Mouse (Mus musculus) kidney, embryonic 16.5 days (tissue): ENCODE data around the gene Grb10. TPM values are rescaled to one million over a fixed set of nuclear protein-coding genes. Genes with fewer than 3 reads are reported as not detected.

Source experiments
- ATAC-seq: fragments of 200-750 bp; cut with Nextera tagmentation; 2 replicates; pipeline ENCODE4 v1.8.0; 2017; ENCODE audit warnings: moderate TSS enrichment; ENCODE audit not compliant: low FRiP score, low TSS enrichment
- H3K27ac ChIP-seq: fragments of 300-500 bp; sonication (generic); 2 replicates; pipeline ENCODE4 v1.5.1; 2014; ENCODE audit warnings: low read length
- H3K27me3 ChIP-seq: fragments of 300-500 bp; sonication (generic); 2 replicates; pipeline ENCODE4 v1.6.1; 2014; ENCODE audit warnings: low read length, control low read depth, mixed read lengths; ENCODE audit not compliant: insufficient read depth
- H3K36me3 ChIP-seq: fragments of 300-500 bp; sonication (generic); 2 replicates; pipeline ENCODE4 v1.6.1; 2014; ENCODE audit warnings: low read length, control low read depth, mixed read lengths; ENCODE audit not compliant: insufficient read depth
- H3K4me1 ChIP-seq: fragments of 300-500 bp; sonication (generic); 2 replicates; pipeline ENCODE4 v1.6.1; 2014; ENCODE audit warnings: low read length, control low read depth, mixed read lengths; ENCODE audit not compliant: insufficient read depth
- H3K4me2 ChIP-seq: fragments of 300-500 bp; sonication (generic); replicated peaks from 2 replicates; pipeline ENCODE4 v1.6.1; 2014; ENCODE audit warnings: low read depth, low read length
- H3K4me3 ChIP-seq: fragments of 300-500 bp; sonication (generic); 2 replicates; pipeline ENCODE4 v1.5.1; 2014; ENCODE audit warnings: mild to moderate bottlenecking, low read length
- H3K9ac ChIP-seq: fragments of 300-500 bp; sonication (generic); replicated peaks from 2 replicates; pipeline ENCODE4 v1.6.1; 2014; ENCODE audit warnings: low read length
- H3K9me3 ChIP-seq: fragments of 300-500 bp; sonication (generic); 2 replicates; pipeline ENCODE4 v1.6.1; 2016; ENCODE audit warnings: low read length, control low read depth
- WGBS: fragments of 180-500 bp; shearing (Covaris S2); extraction: QIAGEN DNeasy Blood & Tissue Kit; methylation state at CpG from one replicate; pipeline ENCODE4 v1.1.7; 2014; 5-methylcytosine and 5-hydroxymethylcytosine counted together
- polyA plus RNA-seq: library from polyadenylated mRNA; unstranded; fragments of >200 nt; fragmentation: Nextera tagmentation; extraction: Ambion mirVana; gene quantifications from 2 replicates; pipeline ENCODE4 v1.2.1, GENCODE M21; 2015

The Grb10 gene
- polyA plus RNA-seq, 1 experiment from 2014 or later: 374 TPM

GRCm38 (mm10) chr11:11931688-11932087 is 106.8 kb downstream of the Grb10 start:
- ATAC-seq: no peak
- peaks cover 51% of the 10 kb centered on the region for H3K36me3 ChIP-seq
- H3K27me3 ChIP-seq: no peaks in the 10 kb centered on the region
- H3K27ac ChIP-seq: no peak overlapping the region
- H3K9me3 ChIP-seq: no peaks in the 10 kb centered on the region
- no peak overlapping the region for H3K4me3 ChIP-seq
- H3K4me1 ChIP-seq: no peaks in the 10 kb centered on the region
- WGBS: 67% methylated on average over 5 of the region's 5 CpGs
- no peak overlapping the region for H3K9ac ChIP-seq
- H3K4me2 ChIP-seq: no peak overlapping the region

- ATAC-seq: no peak
- H3K9ac ChIP-seq: no peak overlapping the region
- peaks cover 40% of the 10 kb centered on the region for H3K36me3 ChIP-seq
- no peaks in the 10 kb centered on the region for H3K27me3 ChIP-seq
- H3K4me3 ChIP-seq: no peak overlapping the region
- no peaks in the 10 kb centered on the region for H3K4me1 ChIP-seq
- WGBS: 81% methylated on average over 11 of the region's 11 CpGs
- no peaks in the 10 kb centered on the region for H3K9me3 ChIP-seq
- no peak overlapping the region for H3K27ac ChIP-seq
- H3K4me2 ChIP-seq: no peak overlapping the region
Observed at GRCm38 (mm10) chr11:11930527-11930926, 108.0 kb downstream of the Grb10 start.

- Histone ChIP-seq H3K36me3 (peaks cover 34% of the 10 kb centered on the region), H3K27me3 (no peaks in the 10 kb centered on the region), H3K27ac (no peak overlapping the region), H3K4me3 (no peak overlapping the region), H3K4me2 (no peak overlapping the region), H3K4me1 (no peaks in the 10 kb centered on the region), H3K9me3 (no peaks in the 10 kb centered on the region), H3K9ac (no peak overlapping the region)
- WGBS: 87% methylated on average over 3 of the region's 3 CpGs
- no peak for ATAC-seq
Observed at GRCm38 (mm10) chr11:11929059-11929458, 109.4 kb downstream of the Grb10 start.

- no peak overlapping the region for H3K27ac ChIP-seq
- H3K4me3 ChIP-seq: no peak overlapping the region
- 87% methylated on average over 2 of the region's 2 CpGs for WGBS
- H3K4me1 ChIP-seq: no peaks in the 10 kb centered on the region
- no peaks in the 10 kb centered on the region for H3K9me3 ChIP-seq
- H3K36me3 ChIP-seq: peaks cover 30% of the 10 kb centered on the region
- no peak for ATAC-seq
- no peaks in the 10 kb centered on the region for H3K27me3 ChIP-seq
- H3K9ac ChIP-seq: no peak overlapping the region
- H3K4me2 ChIP-seq: no peak overlapping the region
Observed at GRCm38 (mm10) chr11:11928586-11928985, 109.9 kb downstream of the Grb10 start.

GRCm38 (mm10) chr11:11923900-11924299 is 114.6 kb downstream of the Grb10 start:
- Histone ChIP-seq H3K4me2 (no peak overlapping the region), H3K9me3 (no peaks in the 10 kb centered on the region), H3K9ac (no peak overlapping the region), H3K4me1 (no peaks in the 10 kb centered on the region), H3K27me3 (no peaks in the 10 kb centered on the region), H3K36me3 (no peaks in the 10 kb centered on the region), H3K27ac (no peak overlapping the region), H3K4me3 (no peak overlapping the region)
- ATAC-seq: no peak
- 31% methylated on average over 3 of the region's 3 CpGs for WGBS

GRCm38 (mm10) chr11:11923345-11923744 is 115.1 kb downstream of the Grb10 start:
- no peaks in the 10 kb centered on the region for H3K27me3 ChIP-seq
- H3K9me3 ChIP-seq: no peaks in the 10 kb centered on the region
- WGBS: 74% methylated on average over 3 of the region's 3 CpGs
- no peak overlapping the region for H3K9ac ChIP-seq
- no peak overlapping the region for H3K27ac ChIP-seq
- no peak overlapping the region for H3K4me2 ChIP-seq
- no peaks in the 10 kb centered on the region for H3K36me3 ChIP-seq
- ATAC-seq: no peak
- H3K4me3 ChIP-seq: no peak overlapping the region
- H3K4me1 ChIP-seq: no peaks in the 10 kb centered on the region

- ATAC-seq: no peak
- Histone ChIP-seq H3K4me2 (no peak overlapping the region), H3K9me3 (no peaks in the 10 kb centered on the region), H3K9ac (no peak overlapping the region), H3K4me1 (no peaks in the 10 kb centered on the region), H3K27ac (no peak overlapping the region), H3K4me3 (no peak overlapping the region), H3K27me3 (no peaks in the 10 kb centered on the region), H3K36me3 (no peaks in the 10 kb centered on the region)
- WGBS: 96% methylated on average over 2 of the region's 2 CpGs
Observed at GRCm38 (mm10) chr11:11922106-11922505, 116.4 kb downstream of the Grb10 start.

- Histone ChIP-seq H3K4me1 (no peaks in the 10 kb centered on the region), H3K27me3 (no peaks in the 10 kb centered on the region), H3K27ac (no peak overlapping the region), H3K4me3 (no peak overlapping the region), H3K36me3 (no peaks in the 10 kb centered on the region), H3K9ac (no peak overlapping the region), H3K9me3 (no peaks in the 10 kb centered on the region), H3K4me2 (no peak overlapping the region)
- WGBS: 43% methylated on average over 7 of the region's 7 CpGs
- no peak; the same call in 1 of the 2 replicates for ATAC-seq
Observed at GRCm38 (mm10) chr11:11907703-11908413, 130.6 kb downstream of the Grb10 start.

GRCm38 (mm10) chr11:11905518-11905917 is 133.0 kb downstream of the Grb10 start:
- Histone ChIP-seq H3K4me2 (no peak overlapping the region), H3K4me3 (no peak overlapping the region), H3K36me3 (no peaks in the 10 kb centered on the region), H3K4me1 (no peaks in the 10 kb centered on the region), H3K9me3 (no peaks in the 10 kb centered on the region), H3K27ac (no peak overlapping the region), H3K9ac (no peak overlapping the region), H3K27me3 (no peaks in the 10 kb centered on the region)
- no peak for ATAC-seq

- WGBS: 78% methylated on average over 5 of the region's 5 CpGs
Observed at GRCm38 (mm10) chr11:11904995-11905394, 133.5 kb downstream of the Grb10 start.

More at GRCm38 (mm10) chr11:11904995-11905394, 133.5 kb downstream of the Grb10 start:
- no peak for ATAC-seq
- H3K9me3 ChIP-seq: no peaks in the 10 kb centered on the region
- no peaks in the 10 kb centered on the region for H3K36me3 ChIP-seq
- no peak overlapping the region for H3K9ac ChIP-seq
- no peak overlapping the region for H3K4me2 ChIP-seq
- H3K4me3 ChIP-seq: no peak overlapping the region
- H3K27me3 ChIP-seq: no peaks in the 10 kb centered on the region
- no peak overlapping the region for H3K27ac ChIP-seq
- H3K4me1 ChIP-seq: no peaks in the 10 kb centered on the region
